Mouse (Mus musculus) CH12.LX (cell line): Measurements from ENCODE around the gene Svs2.

Experiments
- CTCF ChIP-seq, 2 experiments: IDR thresholded peaks in 1 of 2; conservative IDR thresholded peaks in 1 of 2; 2 replicates each; pipeline ENCODE4 v1.5.1; 2011 to 2012; ENCODE audit warnings: low read depth in 2 of 2, low read length in 2 of 2, improper control_type of control experiment in 1 of 2, inconsistent platforms in 1 of 2, mild to moderate bottlenecking in 1 of 2, moderate library complexity in 1 of 2
- EP300 ChIP-seq: IDR thresholded peaks from 2 replicates; pipeline ENCODE4 v1.6.1; 2011; ENCODE audit warnings: low read length, improper control_type of control experiment
- POLR2A ChIP-seq: IDR thresholded peaks from 2 replicates; pipeline ENCODE4 v1.6.1; 2011; ENCODE audit warnings: low read depth, mild to moderate bottlenecking, improper control_type of control experiment, low read length
- RCOR1 ChIP-seq: conservative IDR thresholded peaks from 2 replicates; pipeline ENCODE4 v1.6.1; 2012; ENCODE audit warnings: low read depth, mild to moderate bottlenecking, inconsistent platforms, low read length, improper control_type of control experiment

DNA sequence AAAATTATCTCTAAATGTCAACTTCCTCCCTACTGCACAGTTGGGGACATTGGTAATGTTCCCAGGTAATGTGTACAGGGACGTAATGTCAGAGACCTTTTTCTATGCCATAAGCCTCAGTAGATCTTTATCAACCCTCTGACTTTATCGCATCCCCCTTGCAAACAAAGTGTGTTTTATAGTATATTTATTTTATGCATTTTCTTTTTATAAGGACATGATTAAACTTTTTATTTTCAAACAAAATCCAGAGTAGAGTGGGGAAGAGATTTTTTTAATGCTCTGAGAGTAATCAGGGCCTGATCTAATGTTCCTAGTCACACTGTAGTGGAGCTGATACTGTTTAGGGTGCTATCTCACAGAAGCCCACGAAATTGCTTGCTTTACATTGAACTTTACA is at the start of gene Svs2:
- no peak for TF ChIP-seq CTCF (conservative IDR thresholded peaks at IDR 0.05 in 1 of 2, IDR thresholded peaks at IDR 0.05 in 1 of 2; ENCODE audit: low read depth in 2 of 2, low read length in 2 of 2)
- TF ChIP-seq POLR2A: no peak
- TF ChIP-seq RCOR1: no peak
- no peak for TF ChIP-seq EP300
